Mouse (Mus musculus) B cell, adult 2 months (primary cell): ENCODE results near the gene Sned1.
"Not testable (repeated sequence)": the region's sequence is repeated elsewhere in the genome, so short reads cannot be mapped to it uniquely, and the experiment has no call there.

Source experiments
- DNase-seq, 2 experiments: peaks; one replicate each; pipeline ENCODE4 v3.0.0; 2022

Gene Sned1

DNA sequence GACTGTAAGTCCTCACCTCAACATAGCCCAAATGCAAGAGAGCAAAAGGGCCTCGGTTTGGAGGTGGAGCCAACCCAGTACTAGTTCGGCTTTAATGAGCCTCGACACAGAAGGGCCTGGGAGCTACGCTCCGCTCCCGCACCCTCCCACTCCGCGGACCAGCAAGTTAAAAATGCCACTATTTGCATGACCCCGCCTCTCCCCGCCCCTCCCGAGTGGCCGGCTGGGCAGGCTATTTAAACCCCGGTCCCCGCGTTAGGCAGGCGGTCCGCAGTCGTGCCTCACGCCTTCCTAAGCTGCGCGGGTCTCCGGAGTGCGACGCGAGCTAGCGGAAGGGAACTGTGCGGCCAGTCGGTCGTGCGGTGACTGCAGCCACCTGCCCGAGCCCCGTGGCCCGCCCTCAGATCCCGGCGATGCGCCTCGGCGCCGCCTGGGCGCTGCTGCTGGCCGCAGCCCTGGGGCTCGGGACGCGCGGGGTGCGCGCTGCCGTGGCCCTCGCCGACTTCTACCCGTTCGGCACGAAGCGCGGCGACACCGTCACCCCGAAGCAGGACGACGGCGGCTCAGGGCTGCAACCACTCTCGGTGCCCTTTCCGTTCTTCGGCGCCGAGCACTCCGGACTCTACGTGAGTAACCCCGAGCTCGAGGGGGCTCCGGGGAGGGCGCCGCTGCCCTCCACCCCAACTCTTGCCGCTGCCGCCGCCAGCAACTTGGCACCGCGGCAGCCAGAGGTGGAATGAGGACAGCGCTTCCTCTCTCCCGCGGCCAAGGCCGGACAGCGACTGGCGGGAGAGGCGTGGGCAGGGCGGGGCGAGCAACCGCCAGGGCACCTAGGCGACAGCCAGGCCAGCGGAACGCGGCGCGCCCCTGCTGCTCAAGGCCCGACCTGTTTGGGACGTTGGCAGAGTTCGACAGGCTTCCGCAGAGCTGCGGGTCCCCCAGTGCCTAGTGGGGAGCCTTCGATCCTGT is at the start of gene Sned1:
Sned1 (plus strand) TSS at position 266 of the 969 bp plus-strand sequence.
- DNase-seq, result peak; percentile 39

DNA sequence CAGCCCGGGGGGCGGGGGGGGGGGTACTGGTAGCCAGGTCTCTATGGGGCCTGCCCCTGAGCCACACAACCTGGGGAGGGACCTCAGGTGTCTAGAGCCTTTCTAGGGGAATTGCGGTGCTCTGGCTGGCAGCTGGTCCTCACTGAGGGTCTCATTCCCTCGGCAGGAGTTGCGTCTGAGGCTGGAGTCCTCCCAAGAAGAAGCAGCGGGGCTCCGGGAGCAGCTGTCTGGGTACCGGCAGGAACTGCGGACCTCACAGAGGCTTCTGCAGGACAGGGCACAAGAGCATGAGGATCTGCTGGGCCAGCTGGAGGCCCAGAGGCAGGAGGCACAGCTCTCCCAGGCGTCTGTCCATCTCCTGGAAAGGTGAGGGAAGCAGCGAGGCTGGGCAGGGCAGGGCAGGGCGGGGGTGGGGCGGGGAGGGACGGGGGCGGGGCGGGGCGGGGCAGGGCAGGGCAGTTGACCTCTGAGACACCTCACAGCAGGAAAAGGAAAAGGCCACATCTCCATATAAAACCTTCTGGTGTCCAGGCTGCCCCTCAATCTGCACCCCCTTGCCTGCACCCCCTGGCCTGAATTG is 44.8 kb upstream of the Sned1 start:
- DNase-seq, result no peak

DNA sequence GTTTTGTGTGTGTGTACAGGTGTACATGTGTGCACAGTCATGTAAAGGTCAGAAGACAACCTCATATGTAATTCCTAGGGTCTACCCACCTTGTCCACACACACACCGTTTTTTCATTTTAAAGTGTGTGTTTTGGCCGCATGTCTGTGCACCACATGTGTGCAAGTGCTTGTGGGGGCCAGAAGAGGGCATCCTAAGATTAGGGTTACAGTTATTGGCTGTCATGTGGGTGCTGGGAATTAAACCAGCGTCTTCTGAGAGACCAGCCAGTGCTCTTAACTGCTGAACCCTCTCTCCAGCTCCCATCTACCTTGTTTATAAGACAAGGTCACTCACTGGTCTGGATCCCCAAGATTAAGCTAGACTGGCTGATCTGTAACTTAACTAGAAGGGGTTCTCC is 40.7 kb upstream of the Sned1 start:
- DNase-seq, result no peak

- DNase-seq, result not testable (repeated sequence)
Observed at GRCm38 (mm10) chr1:93197454-93197853, 38.2 kb upstream of the Sned1 start.

DNA sequence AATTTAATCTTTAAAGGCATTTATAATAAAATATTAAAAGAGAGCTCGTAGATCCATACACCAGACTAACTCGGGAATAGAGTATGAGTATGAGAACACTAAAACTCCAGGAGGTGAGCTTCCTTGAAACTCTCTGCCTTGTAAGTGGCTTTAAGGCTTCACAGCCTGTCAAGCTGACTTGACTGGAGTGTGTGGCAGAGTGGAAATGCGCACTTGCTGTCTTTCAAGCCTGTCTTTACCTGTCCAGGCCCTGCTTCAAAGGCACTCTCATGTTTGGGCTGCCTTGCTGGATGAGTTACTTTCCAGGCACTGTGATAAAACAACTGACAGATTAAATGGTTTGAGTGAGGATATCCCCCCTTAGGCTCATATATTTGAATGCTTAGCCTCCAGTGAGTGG is 37.7 kb upstream of the Sned1 start:
- DNase-seq, result no peak

GRCm38 (mm10) chr1:93206277-93206970 is 29.2 kb upstream of the Sned1 start:
- DNase-seq, result no peak

DNA sequence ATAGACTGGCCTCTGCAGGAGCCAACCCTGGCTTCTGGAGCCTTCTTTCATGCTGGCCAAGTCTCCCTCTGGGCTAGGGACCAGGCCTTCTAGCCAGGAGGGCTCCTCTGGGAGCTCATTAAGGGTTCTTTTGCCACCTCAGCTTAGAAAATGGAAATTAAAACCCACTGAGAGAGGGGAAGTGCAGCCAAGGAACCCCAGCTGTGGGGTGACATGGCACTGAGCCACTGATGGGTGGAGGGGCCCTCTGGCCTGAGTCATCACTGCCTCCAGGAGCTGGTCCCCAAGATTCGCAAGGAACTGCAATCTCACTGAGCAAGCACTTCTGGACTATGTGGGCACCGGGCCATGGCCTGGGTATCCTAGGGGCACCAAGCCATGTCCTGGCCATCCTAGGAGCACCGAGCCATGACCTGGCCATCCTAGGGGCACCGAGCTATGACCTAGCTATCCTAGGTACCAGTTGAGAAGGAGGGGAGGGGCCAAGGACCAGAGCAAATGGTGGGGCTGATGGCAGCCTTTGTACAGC is 28.0 kb upstream of the Sned1 start:
- no peak for DNase-seq

DNA sequence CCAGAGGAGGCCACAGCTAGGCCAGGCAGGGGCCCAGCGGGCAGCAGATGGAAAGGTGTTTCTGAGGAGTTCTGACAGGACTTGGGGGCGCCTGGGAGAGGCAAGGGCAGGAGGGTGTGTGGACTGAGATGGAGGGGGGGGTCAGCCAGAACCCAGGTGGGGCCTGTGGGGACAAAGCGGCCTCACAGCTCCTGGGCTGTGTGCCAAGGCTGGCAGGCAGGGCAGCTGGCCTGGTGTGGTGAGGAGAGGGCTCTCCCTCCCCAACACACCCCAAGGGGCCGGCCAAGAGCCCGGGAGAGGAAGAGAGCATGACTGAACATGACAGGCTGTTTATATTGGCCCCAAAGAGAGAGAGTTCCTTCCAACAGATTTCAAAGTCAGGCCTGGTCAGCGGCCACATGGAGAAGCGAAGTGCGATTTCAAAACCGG is 25.4 kb upstream of the Sned1 start:
- DNase-seq, result no peak

DNA sequence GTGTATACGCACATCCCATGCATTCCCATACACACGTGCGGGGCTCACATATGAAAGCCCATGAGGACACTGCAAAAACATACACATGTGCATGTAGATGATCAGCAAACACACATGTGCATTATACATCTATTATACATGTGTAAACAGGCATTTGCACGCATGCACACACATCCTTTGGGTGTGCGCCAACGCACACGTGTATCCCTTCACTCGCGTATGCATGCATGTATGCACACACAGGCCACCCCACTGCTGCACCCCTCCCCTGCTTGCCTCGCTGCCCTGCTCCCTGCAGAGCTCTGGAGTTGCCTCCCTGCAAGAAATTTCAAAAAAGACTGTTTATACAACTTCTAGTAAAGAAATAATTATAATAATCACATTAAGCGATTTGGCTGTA is 24.6 kb upstream of the Sned1 start:
- no peak for DNase-seq

- DNase-seq, result no peak
Observed at GRCm38 (mm10) chr1:93211549-93212220, 24.0 kb upstream of the Sned1 start.

DNA sequence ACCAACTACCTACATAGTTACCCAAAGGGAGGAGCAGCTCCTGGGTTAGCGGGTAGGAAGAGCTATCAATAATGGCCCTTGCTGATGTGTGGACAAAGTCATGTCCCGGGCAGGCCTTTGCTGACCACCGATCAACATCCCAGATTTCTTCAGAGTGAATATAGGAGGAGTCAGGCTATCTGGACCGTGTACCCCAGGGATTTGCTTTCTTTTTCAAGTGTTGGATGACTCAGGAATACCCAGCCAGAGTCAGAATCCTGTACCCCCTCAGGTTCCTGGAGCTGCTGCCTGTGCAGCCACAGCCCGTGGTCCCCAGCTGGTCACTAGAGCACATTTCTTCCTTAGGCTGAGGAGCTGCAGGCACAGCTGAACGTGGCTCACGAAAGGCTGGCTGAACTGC is 23.2 kb upstream of the Sned1 start:
- no peak for DNase-seq

GRCm38 (mm10) chr1:93214612-93215011 is 21.0 kb upstream of the Sned1 start:
- DNase-seq, result no peak

DNA sequence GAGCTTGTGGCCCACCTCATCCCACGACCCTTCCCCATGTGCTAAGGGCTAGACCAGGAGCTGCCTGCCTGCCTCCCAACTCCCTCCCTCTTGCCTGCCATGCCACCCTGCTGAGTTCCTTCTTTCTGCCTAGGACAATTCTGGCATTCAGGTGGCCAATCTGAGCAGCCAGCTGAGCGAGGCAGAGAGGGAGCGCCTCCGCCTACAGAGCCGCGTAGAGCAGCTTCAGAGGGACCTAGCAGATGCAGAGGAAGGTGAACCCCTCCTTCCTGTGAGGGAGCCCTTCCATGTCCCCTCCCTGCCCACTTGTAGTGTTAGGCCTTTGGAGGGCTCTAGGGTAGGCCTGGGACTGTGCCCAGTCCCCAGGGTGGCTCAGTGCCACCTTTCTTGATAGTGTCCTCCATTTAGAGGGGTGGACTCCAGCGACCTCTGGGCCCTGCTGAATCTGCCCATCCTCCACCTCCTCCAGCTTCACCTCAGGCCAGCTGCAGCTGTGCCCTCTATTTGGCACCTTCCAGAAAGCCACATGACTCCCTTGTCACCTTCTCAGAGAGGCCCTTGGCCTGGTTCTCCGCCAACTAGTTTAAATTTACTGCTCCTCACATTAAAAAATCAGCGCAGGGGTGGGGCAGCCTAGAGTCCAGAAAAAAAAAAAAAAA is 18.7 kb upstream of the Sned1 start:
- DNase-seq, result no peak

- no peak for DNase-seq
Observed at GRCm38 (mm10) chr1:93217530-93217929, 18.1 kb upstream of the Sned1 start.

GRCm38 (mm10) chr1:93220776-93221175 is 14.9 kb upstream of the Sned1 start:
- no peak for DNase-seq

GRCm38 (mm10) chr1:93223972-93224371 is 11.7 kb upstream of the Sned1 start:
- peak; percentile 75 to 76 for DNase-seq

GRCm38 (mm10) chr1:93225226-93225625 is 10.4 kb upstream of the Sned1 start:
- no peak for DNase-seq

DNA sequence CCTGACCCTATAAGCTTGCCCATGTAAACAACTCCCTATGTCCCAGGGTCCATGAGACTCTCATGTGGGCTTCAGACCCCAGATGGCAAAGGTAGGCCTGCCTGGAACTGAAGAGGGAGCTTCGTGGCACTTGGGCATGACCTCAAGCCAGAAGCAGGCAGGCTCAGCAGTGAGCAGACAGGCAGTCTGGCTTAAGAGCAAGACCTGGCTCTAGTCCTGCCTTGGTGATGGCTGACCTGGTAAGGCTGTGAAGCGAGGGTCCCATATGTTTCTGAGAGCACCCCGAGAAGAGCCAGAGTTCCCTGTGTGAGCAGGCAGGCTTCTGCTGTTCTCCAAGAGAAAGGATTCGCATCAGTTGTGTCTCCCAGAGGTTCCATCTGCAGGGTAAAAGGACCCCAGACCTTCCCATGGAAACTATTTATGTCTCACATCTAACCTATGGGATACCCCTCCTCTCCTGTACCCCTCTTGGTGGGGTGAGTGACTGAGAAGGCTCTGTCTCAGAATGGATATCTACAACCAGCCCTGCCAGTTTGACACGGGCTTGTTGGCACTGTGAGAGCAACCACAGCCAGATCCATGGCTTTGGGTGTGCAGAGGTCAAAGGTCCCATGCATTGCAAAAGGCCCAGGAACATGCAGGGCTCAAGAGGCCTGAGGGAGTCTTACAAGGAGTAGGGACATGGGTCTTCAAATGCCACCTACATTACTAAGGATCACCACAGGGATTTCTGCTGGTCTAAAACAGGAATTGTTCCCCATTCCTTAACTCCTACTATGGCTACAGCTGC is 9.7 kb upstream of the Sned1 start:
- no peak for DNase-seq

DNA sequence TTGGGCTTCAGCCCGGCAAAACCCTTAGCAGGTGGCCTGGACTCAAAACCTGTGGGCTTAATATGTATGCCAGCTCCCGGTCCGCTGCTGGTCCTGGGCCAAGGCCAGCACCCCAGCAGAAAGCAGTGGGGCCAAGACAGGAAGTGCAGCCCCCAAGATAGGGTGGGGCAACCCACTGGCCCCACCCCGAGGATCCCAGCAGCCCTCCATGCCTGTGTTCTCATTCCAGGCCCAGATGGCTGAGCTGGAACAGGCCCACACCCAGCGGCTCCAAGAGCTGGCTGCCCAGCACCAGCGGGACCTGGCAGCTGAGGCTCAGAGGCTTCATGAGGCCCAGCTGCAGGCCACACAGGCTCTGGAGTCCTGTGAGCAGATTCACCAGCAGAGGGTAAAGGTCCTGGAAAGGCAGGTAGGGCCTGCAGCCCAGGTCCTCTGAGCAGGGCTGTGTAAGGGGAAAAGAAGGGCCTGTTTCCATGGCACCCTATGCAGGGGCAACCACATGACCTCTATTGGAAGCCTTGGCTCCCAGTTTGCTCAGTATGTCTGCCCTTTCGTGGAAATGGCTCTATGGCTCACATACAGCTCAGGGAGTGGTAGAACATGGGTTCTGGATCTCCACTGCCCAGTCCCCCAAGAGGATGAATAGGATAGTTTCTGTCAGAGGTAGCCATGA is 8.2 kb upstream of the Sned1 start:
- DNase-seq, result no peak

- DNase-seq, result no peak
Observed at GRCm38 (mm10) chr1:93227976-93228365, 7.7 kb upstream of the Sned1 start.

DNA sequence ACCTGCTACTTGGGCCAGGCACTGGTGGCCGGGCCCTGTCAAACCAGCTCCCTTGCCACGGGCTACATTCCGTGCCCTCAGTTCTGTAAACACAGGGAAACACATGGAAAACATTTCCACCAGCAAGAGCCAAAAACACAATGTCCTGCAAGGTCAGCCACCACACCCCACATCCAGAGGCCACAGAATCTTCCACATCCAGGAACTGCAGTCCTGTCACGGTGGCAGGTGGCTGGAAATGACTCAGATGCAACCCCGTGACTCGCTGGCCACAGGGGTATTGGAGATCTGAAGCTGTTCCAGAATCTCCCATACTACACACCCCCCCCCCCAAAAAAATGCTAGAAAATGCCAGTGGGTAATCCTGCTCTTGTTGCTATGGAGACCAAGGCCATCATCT is 6.4 kb upstream of the Sned1 start:
- DNase-seq, result no peak
